Mouse (Mus musculus) stomach, postnatal 0 days (tissue): ENCODE measurements at regions not wholly inside any gene's neighbourhood (a gene's known extent, or its start where the extent isn't known, plus 50 kb on each side); places are given as distances from the start of the nearest gene placed in this dataset.

Experiments used
- CTCF ChIP-seq: IDR thresholded peaks from 2 replicates; pipeline ENCODE4 v1.5.1; 2016; ENCODE audit warnings: antibody characterized with exemption, low read depth, mild to moderate bottlenecking, moderate library complexity
- EP300 ChIP-seq: optimal IDR thresholded peaks from 2 replicates; pipeline ENCODE3; 2016; ENCODE audit warnings: antibody characterized with exemption

GRCm38 (mm10) chr13:31321411-31321810 lies 234.5 kb upstream of the Foxq1 start:
- no peak for TF ChIP-seq CTCF
- no peak for TF ChIP-seq EP300
